Mouse (Mus musculus) lung, embryonic 16.5 days (tissue): ENCODE data around the gene Pom121l2. TPM values are rescaled to one million over a fixed set of nuclear protein-coding genes. Genes with fewer than 3 reads are reported as not detected.
A peak's percentile ranks its signal among the peaks of the same experiment; 100 is the strongest.

Experiments
- ATAC-seq: fragments of 200-750 bp; cut with Nextera tagmentation; 2 replicates; pipeline ENCODE4 v1.8.0; 2017; ENCODE audit warnings: low read depth, mild to moderate bottlenecking, moderate library complexity
- H3K27ac ChIP-seq: fragments of 300-500 bp; sonication (generic); 2 replicates; pipeline ENCODE4 v1.5.1; 2014; ENCODE audit warnings: mild to moderate bottlenecking, control low read depth, low read length
- H3K27me3 ChIP-seq: fragments of 300-500 bp; sonication (generic); 2 replicates; pipeline ENCODE4 v1.6.1; 2014; ENCODE audit warnings: low read depth, low read length, mixed read lengths; ENCODE audit not compliant: control insufficient read depth, insufficient read depth
- H3K36me3 ChIP-seq: fragments of 300-500 bp; sonication (generic); 2 replicates; pipeline ENCODE4 v1.6.1; 2014; ENCODE audit warnings: low read length; ENCODE audit not compliant: control insufficient read depth, insufficient read depth
- H3K4me1 ChIP-seq: fragments of 300-500 bp; sonication (generic); replicated peaks from 2 replicates; pipeline ENCODE4 v1.6.1; 2014; ENCODE audit warnings: low read length, mixed read lengths; ENCODE audit not compliant: control insufficient read depth, insufficient read depth
- H3K4me2 ChIP-seq: fragments of 300-500 bp; sonication (generic); 2 replicates; pipeline ENCODE4 v1.6.1; 2014; ENCODE audit warnings: low read depth, low read length, control low read depth
- H3K4me3 ChIP-seq: fragments of 300-500 bp; sonication (generic); 2 replicates; pipeline ENCODE4 v1.5.1; 2014; ENCODE audit warnings: mild to moderate bottlenecking, low read length, control low read depth
- H3K9ac ChIP-seq: fragments of 300-500 bp; sonication (generic); 2 replicates; pipeline ENCODE4 v1.6.1; 2014; ENCODE audit warnings: low read length, control low read depth
- H3K9me3 ChIP-seq: fragments of 300-500 bp; sonication (generic); 2 replicates; pipeline ENCODE4 v1.6.1; 2016; ENCODE audit warnings: low read length; ENCODE audit not compliant: control insufficient read depth
- WGBS: fragments of 180-500 bp; shearing (Covaris S2); extraction: QIAGEN DNeasy Blood & Tissue Kit; methylation state at CpG from one replicate; pipeline ENCODE4 v1.1.7; 2014; 5-methylcytosine and 5-hydroxymethylcytosine counted together
- polyA plus RNA-seq: library from polyadenylated mRNA; unstranded; fragments of >200 nt; fragmentation: Nextera tagmentation; extraction: Ambion mirVana; gene quantifications from 2 replicates; pipeline ENCODE4 v1.2.1, GENCODE M21; 2015

Pom121l2 gene
- polyA plus RNA-seq, 1 experiment from 2014 or later, result 0.16 TPM

- H3K4me3 ChIP-seq, result no peak within 1 kb of the TSS
- no peaks in the 10 kb centered on the region for H3K9me3 ChIP-seq
- 35% methylated on average over 7 of the region's 7 CpGs for WGBS
- H3K4me2 ChIP-seq, result no peak within 1 kb of the TSS
- H3K27ac ChIP-seq, result no peak within 1 kb of the TSS
- H3K27me3 ChIP-seq, result peaks cover 73% of the 10 kb centered on the region
- no peak within 1 kb of the TSS for H3K9ac ChIP-seq
- no peak for ATAC-seq
- H3K36me3 ChIP-seq, result no peaks in the 10 kb centered on the region
- H3K4me1 ChIP-seq, result peaks cover 23% of the 10 kb centered on the region
These were observed 28.6 kb downstream of the Pom121l2 start, which contains the start of gene Prss16 for GRCm38 (mm10) chr13:22009642-22010041. Prss16 (minus strand) TSS chr13:22009742.

- Histone ChIP-seq H3K4me1 (peaks cover 10% of the 10 kb centered on the region; the same call in 1 of the 2 replicates), H3K4me2 (peak overlapping the region; percentile 54), H3K4me3 (peak overlapping the region; percentile 36), H3K9me3 (peaks cover 4% of the 10 kb centered on the region; the same call in 1 of the 2 replicates), H3K9ac (peak overlapping the region; percentile 15; the same call in 1 of the 2 replicates), H3K36me3 (no peaks in the 10 kb centered on the region), H3K27me3 (peaks cover 49% of the 10 kb centered on the region), H3K27ac (no peak overlapping the region)
- WGBS, result 15% methylated on average over 13 of the region's 13 CpGs
- ATAC-seq, result no peak
These were observed 32.7 kb downstream of the Pom121l2 start for GRCm38 (mm10) chr13:22013716-22014115.

- Histone ChIP-seq H3K4me2 (peak overlapping the region; percentile 54), H3K27me3 (peaks cover 43% of the 10 kb centered on the region), H3K9ac (peak overlapping the region; percentile 39; the same call in 1 of the 2 replicates), H3K9me3 (peaks cover 4% of the 10 kb centered on the region; the same call in 1 of the 2 replicates), H3K4me3 (peak overlapping the region; percentile 36), H3K27ac (no peak overlapping the region), H3K36me3 (no peaks in the 10 kb centered on the region), H3K4me1 (peaks cover 10% of the 10 kb centered on the region; the same call in 1 of the 2 replicates)
- ATAC-seq, result no peak; the same call in 1 of the 2 replicates
- WGBS, result 10% methylated on average over 17 of the region's 17 CpGs
These were observed 33.4 kb downstream of the Pom121l2 start for GRCm38 (mm10) chr13:22014411-22014845.

GRCm38 (mm10) chr13:22015479-22016450, 34.8 kb downstream of the Pom121l2 start:
- peak; percentile 88 for ATAC-seq
- WGBS, result 12% methylated on average over 27 of the region's 27 CpGs
- peaks cover 4% of the 10 kb centered on the region; the same call in 1 of the 2 replicates for H3K9me3 ChIP-seq
- H3K36me3 ChIP-seq, result no peaks in the 10 kb centered on the region
- peaks cover 30% of the 10 kb centered on the region for H3K27me3 ChIP-seq
- H3K4me2 ChIP-seq, result peak overlapping the region; percentile 41; the same call in 1 of the 2 replicates
- peak overlapping the region; percentile 16 for H3K4me3 ChIP-seq
- H3K27ac ChIP-seq, result no peak overlapping the region
- H3K4me1 ChIP-seq, result peaks cover 12% of the 10 kb centered on the region; the same call in 1 of the 2 replicates
- no peak overlapping the region for H3K9ac ChIP-seq

GRCm38 (mm10) chr13:22019934-22020835, 39.2 kb downstream of the Pom121l2 start:
- Histone ChIP-seq H3K27me3 (peaks cover 3% of the 10 kb centered on the region), H3K9me3 (peaks cover 3% of the 10 kb centered on the region; the same call in 1 of the 2 replicates), H3K4me2 (peak overlapping the region; percentile 87), H3K4me1 (peaks cover 7% of the 10 kb centered on the region; the same call in 1 of the 2 replicates), H3K36me3 (no peaks in the 10 kb centered on the region), H3K27ac (no peak overlapping the region), H3K9ac (peak overlapping the region; percentile 29), H3K4me3 (peak overlapping the region; percentile 46)
- ATAC-seq, result peak; percentile 44; the same call in 1 of the 2 replicates
- WGBS, result under 1% methylated on average over 44 of the region's 44 CpGs

GRCm38 (mm10) chr13:22020901-22021339, 39.9 kb downstream of the Pom121l2 start:
- ATAC-seq, result peak; percentile 68
- Histone ChIP-seq H3K27ac (peak overlapping the region; percentile 49; the same call in 1 of the 2 replicates), H3K9me3 (no peaks in the 10 kb centered on the region), H3K27me3 (no peaks in the 10 kb centered on the region; the same call in 1 of the 2 replicates), H3K9ac (peak overlapping the region; percentile 65), H3K36me3 (no peaks in the 10 kb centered on the region), H3K4me1 (peaks cover 9% of the 10 kb centered on the region; the same call in 1 of the 2 replicates), H3K4me3 (peak overlapping the region; percentile 46), H3K4me2 (peak overlapping the region; percentile 87)
- under 1% methylated on average over 8 of the region's 8 CpGs for WGBS

- H3K4me3 ChIP-seq, result peak overlapping the region; percentile 46
- H3K9me3 ChIP-seq, result no peaks in the 10 kb centered on the region
- H3K27me3 ChIP-seq, result no peaks in the 10 kb centered on the region; the same call in 1 of the 2 replicates
- under 1% methylated on average over 11 of the region's 11 CpGs for WGBS
- peaks cover 8% of the 10 kb centered on the region; the same call in 1 of the 2 replicates for H3K4me1 ChIP-seq
- peak overlapping the region; percentile 87 for H3K4me2 ChIP-seq
- peak overlapping the region; percentile 65 for H3K9ac ChIP-seq
- no peak; the same call in 1 of the 2 replicates for ATAC-seq
- no peaks in the 10 kb centered on the region for H3K36me3 ChIP-seq
- peak overlapping the region; percentile 49 for H3K27ac ChIP-seq
These were observed 40.6 kb downstream of the Pom121l2 start for GRCm38 (mm10) chr13:22021581-22021980.

- Histone ChIP-seq H3K9me3 (no peaks in the 10 kb centered on the region), H3K9ac (peak overlapping the region; percentile 65), H3K36me3 (no peaks in the 10 kb centered on the region), H3K27me3 (no peaks in the 10 kb centered on the region; the same call in 1 of the 2 replicates), H3K4me3 (peak overlapping the region; percentile 46), H3K27ac (peak overlapping the region; percentile 49), H3K4me1 (peaks cover 8% of the 10 kb centered on the region; the same call in 1 of the 2 replicates), H3K4me2 (peak overlapping the region; percentile 87)
- ATAC-seq, result peak; percentile 73
- WGBS, result under 1% methylated on average over 9 of the region's 9 CpGs
These were observed 41.2 kb downstream of the Pom121l2 start for GRCm38 (mm10) chr13:22022241-22022640.
